Mouse (Mus musculus) limb, embryonic 14.5 days (tissue): ENCODE data around the gene Mpo. TPM values are rescaled to one million over a fixed set of nuclear protein-coding genes. Genes with fewer than 3 reads are reported as not detected.
A peak's percentile ranks its signal among the peaks of the same experiment; 100 is the strongest.

Source experiments
- ATAC-seq: fragments of 200-750 bp; cut with Nextera tagmentation; 2 replicates; pipeline ENCODE4 v1.8.0; 2017; ENCODE audit warnings: low read depth, moderate number of reproducible peaks, moderate TSS enrichment; ENCODE audit not compliant: low FRiP score
- DNase-seq: peaks from one replicate; pipeline ENCODE4 v3.0.0-alpha.2; 2015; ENCODE audit warnings: low spot score
- H3K27ac ChIP-seq: fragments of 300-500 bp; sonication (generic); replicated peaks from 2 replicates; pipeline ENCODE4 v1.5.1; 2014; ENCODE audit warnings: low read depth, mild to moderate bottlenecking, low read length, moderate library complexity, mixed read lengths
- H3K27me3 ChIP-seq: fragments of 300-500 bp; sonication (generic); 2 replicates; pipeline ENCODE4 v1.6.1; 2014; ENCODE audit warnings: low read length, mixed read lengths; ENCODE audit not compliant: control insufficient read depth, insufficient read depth
- H3K36me3 ChIP-seq: fragments of 300-500 bp; sonication (generic); 2 replicates; pipeline ENCODE4 v1.6.1; 2014; ENCODE audit warnings: mild to moderate bottlenecking, low read length, moderate library complexity, mixed read lengths; ENCODE audit not compliant: control insufficient read depth, insufficient read depth
- H3K4me1 ChIP-seq: fragments of 300-500 bp; sonication (generic); 2 replicates; pipeline ENCODE4 v1.6.1; 2014; ENCODE audit warnings: antibody characterized with exemption, low read length, mixed read lengths; ENCODE audit not compliant: control insufficient read depth, insufficient read depth
- H3K4me2 ChIP-seq: fragments of 300-500 bp; sonication (generic); replicated peaks from 2 replicates; pipeline ENCODE4 v1.6.1; 2014; ENCODE audit warnings: low read depth, mild to moderate bottlenecking, low read length, moderate library complexity; ENCODE audit not compliant: severe bottlenecking
- H3K4me3 ChIP-seq: fragments of 300-500 bp; sonication (generic); replicated peaks from 2 replicates; pipeline ENCODE4 v1.5.1; 2014; ENCODE audit warnings: low read length
- H3K9ac ChIP-seq: fragments of 300-500 bp; sonication (generic); 2 replicates; pipeline ENCODE4 v1.6.1; 2014; ENCODE audit warnings: mild to moderate bottlenecking, low read depth, low read length, moderate library complexity; ENCODE audit not compliant: severe bottlenecking
- H3K9me3 ChIP-seq: fragments of 300-500 bp; sonication (generic); 2 replicates; pipeline ENCODE4 v1.6.1; 2016; ENCODE audit warnings: low read length; ENCODE audit not compliant: control insufficient read depth
- POLR2A ChIP-seq: fragments of 200-500 bp; IDR thresholded peaks from 2 replicates; pipeline ENCODE4 v1.8.0; 2012; ENCODE audit warnings: inconsistent platforms, mild to moderate bottlenecking, moderate library complexity, borderline replicate concordance; ENCODE audit not compliant: insufficient read depth, insufficient read length; ENCODE audit errors: extremely low read depth
- WGBS: fragments of 180-500 bp; shearing (Covaris S2); extraction: QIAGEN DNeasy Blood & Tissue Kit; methylation state at CpG from one replicate; pipeline ENCODE4 v1.1.7; 2014; 5-methylcytosine and 5-hydroxymethylcytosine counted together
- polyA plus RNA-seq, 2 experiments: library from polyadenylated mRNA; depleted of rRNA in 1 of 2; stranded (reverse) in 1 of 2; unstranded in 1 of 2; fragments of >200 nt; fragmentation: Nextera tagmentation in 1 of 2; extraction: Ambion mirVana in 1 of 2; gene quantifications; 2 replicates each; pipeline versions ENCODE4 v1.2.1 to v1.2.3; 2012 to 2014

Gene Mpo
- polyA plus RNA-seq, 2 experiments: 1.1 to 1.7 TPM

GRCm38 (mm10) chr11:87747716-87748115 lies 45.7 kb upstream of the Mpo start:
- Histone ChIP-seq H3K36me3 (peaks cover 23% of the 10 kb centered on the region), H3K27ac (no peak overlapping the region), H3K9ac (no peak overlapping the region), H3K4me2 (no peak overlapping the region), H3K4me1 (no peaks in the 10 kb centered on the region), H3K27me3 (no peaks in the 10 kb centered on the region), H3K4me3 (no peak overlapping the region), H3K9me3 (no peaks in the 10 kb centered on the region)
- WGBS: 89% methylated on average over 7 of the region's 7 CpGs
- ATAC-seq (no peak), DNase-seq (no peak)
- TF ChIP-seq POLR2A: no peak

- H3K4me3 ChIP-seq: no peak overlapping the region
- 31% methylated on average over 19 of the region's 19 CpGs for WGBS
- TF ChIP-seq POLR2A: no peak
- no peaks in the 10 kb centered on the region for H3K27me3 ChIP-seq
- H3K9me3 ChIP-seq: no peaks in the 10 kb centered on the region
- H3K27ac ChIP-seq: no peak overlapping the region
- peak overlapping the region; percentile 7; the same call in 1 of the 2 replicates for H3K4me2 ChIP-seq
- DNase-seq: no peak
- no peaks in the 10 kb centered on the region for H3K4me1 ChIP-seq
- no peak overlapping the region for H3K9ac ChIP-seq
- peaks cover 18% of the 10 kb centered on the region for H3K36me3 ChIP-seq
- no peak for ATAC-seq
Observed at GRCm38 (mm10) chr11:87748132-87749119, 45.0 kb upstream of the Mpo start.

- WGBS: 34% methylated on average over 18 of the region's 18 CpGs
- no peak for ATAC-seq
- H3K4me1 ChIP-seq: no peaks in the 10 kb centered on the region
- TF ChIP-seq POLR2A: no peak
- no peak overlapping the region for H3K9ac ChIP-seq
- no peaks in the 10 kb centered on the region for H3K9me3 ChIP-seq
- no peak for DNase-seq
- no peaks in the 10 kb centered on the region for H3K27me3 ChIP-seq
- H3K36me3 ChIP-seq: peaks cover 8% of the 10 kb centered on the region
- no peak overlapping the region for H3K4me3 ChIP-seq
- peak overlapping the region; percentile 7; the same call in 1 of the 2 replicates for H3K4me2 ChIP-seq
- H3K27ac ChIP-seq: no peak overlapping the region
Observed at GRCm38 (mm10) chr11:87749192-87750042, 44.0 kb upstream of the Mpo start.

DNA sequence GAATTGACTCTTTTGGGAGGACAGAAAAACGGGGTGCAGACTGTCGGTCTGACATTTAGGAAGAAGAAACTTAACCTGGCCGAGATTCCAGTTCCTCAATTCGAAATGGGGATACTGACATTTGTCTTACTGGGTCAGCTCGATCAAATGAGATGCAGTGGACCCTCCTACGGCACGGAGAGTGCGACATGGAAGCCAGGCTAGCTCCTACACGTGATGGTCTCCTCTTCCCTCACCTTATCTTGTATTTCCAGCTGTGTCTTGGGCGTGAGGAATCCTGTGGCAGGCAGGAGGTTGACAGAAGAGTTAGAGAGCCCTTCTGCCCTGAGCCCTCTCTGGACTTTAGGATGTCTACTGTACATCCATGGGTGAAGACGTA lies 43.3 kb upstream of the Mpo start:
- Histone ChIP-seq H3K36me3 (peaks cover 3% of the 10 kb centered on the region), H3K4me2 (no peak overlapping the region), H3K4me1 (no peaks in the 10 kb centered on the region), H3K27me3 (no peaks in the 10 kb centered on the region), H3K4me3 (no peak overlapping the region), H3K27ac (no peak overlapping the region), H3K9me3 (no peaks in the 10 kb centered on the region), H3K9ac (no peak overlapping the region)
- 80% methylated on average over 11 of the region's 11 CpGs for WGBS
- ATAC-seq (no peak), DNase-seq (no peak)
- no peak for TF ChIP-seq POLR2A

DNA sequence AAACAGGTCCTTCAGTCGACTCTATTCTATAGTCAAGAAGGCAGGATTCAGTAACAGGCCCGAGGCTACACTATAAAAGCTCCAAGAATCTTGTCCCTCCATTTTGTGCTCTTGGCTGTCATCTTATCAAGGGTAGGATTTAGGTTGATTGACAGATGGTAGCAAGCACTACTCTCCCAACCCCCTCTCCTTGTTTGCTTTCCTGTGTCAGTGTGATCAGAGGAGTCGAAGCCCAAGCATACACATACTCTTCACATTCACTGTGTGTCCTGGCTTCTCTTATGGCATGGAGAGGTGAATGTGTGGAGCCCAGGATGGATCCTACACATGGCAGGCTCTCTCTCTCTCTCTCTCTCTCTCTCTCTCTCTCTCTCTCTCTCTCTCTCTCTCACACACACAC lies 42.9 kb upstream of the Mpo start:
- no peak overlapping the region for H3K27ac ChIP-seq
- no peak for ATAC-seq
- H3K4me2 ChIP-seq: no peak overlapping the region
- H3K9me3 ChIP-seq: no peaks in the 10 kb centered on the region
- H3K9ac ChIP-seq: no peak overlapping the region
- no peaks in the 10 kb centered on the region for H3K4me1 ChIP-seq
- no peak for TF ChIP-seq POLR2A
- 79% methylated on average over 3 of the region's 3 CpGs for WGBS
- H3K27me3 ChIP-seq: no peaks in the 10 kb centered on the region
- H3K36me3 ChIP-seq: no peaks in the 10 kb centered on the region
- no peak for DNase-seq
- H3K4me3 ChIP-seq: no peak overlapping the region
